9 mouse cellular contexts compared by ENCODE assay signal in the genomic region with DNA sequence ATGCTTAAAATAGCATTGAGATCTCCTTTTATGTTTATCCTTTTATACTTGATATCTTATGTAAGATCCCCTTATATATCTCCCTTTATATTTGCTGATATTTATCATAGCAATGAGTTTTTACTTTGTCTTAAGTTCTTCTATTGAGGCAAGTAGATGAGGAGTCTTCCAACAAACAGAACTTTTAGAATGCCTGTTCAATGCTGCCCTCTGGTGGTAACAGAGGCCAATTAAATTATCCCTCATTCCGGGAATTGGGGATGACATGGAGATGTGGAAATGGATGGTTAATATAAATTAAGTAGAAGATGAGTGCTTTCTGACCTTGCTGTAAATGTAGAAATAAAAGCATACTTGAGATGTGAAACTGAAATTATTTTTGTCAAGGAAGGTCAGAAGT.
DNase-seq lines count a peak whose midpoint lies in the region; ATAC-seq and TF ChIP-seq lines count a peak whose summit lies in the region.
"Had no signal": no experiment of that assay in that cellular context is flagged by ENCODE, and none has a peak within 500 bp of the region (broad histone marks: within the 10 kb centered on the region; RNA-seq: fewer than 3 reads in every experiment).

No protein-coding gene starts in this region.

- no peak overlapping the region for H3K9ac ChIP-seq in kidney, postnatal 0 days (ENCODE audit: low read depth, low read length)
- H3K9ac ChIP-seq in kidney, embryonic 16.5 days (replicated peaks; ENCODE audit: low read length) = no peak overlapping the region
- H3K9ac ChIP-seq: limb, embryonic 13.5 days had no signal

- H3K9me3 ChIP-seq in kidney, postnatal 0 days (replicated peaks; ENCODE audit: low read length) = no peaks in the 10 kb centered on the region
- H3K9me3 ChIP-seq in kidney, embryonic 16.5 days (ENCODE audit: low read length) = no peaks in the 10 kb centered on the region
- H3K9me3 ChIP-seq: limb, embryonic 13.5 days had no signal

- H3K36me3 ChIP-seq in kidney, postnatal 0 days (ENCODE audit: insufficient read depth, low read length) = peaks cover 17% of the 10 kb centered on the region; the same call in 1 of the 2 replicates
- H3K36me3 ChIP-seq in kidney, embryonic 16.5 days (ENCODE audit: insufficient read depth, low read length) = peaks cover 14% of the 10 kb centered on the region

- WGBS in kidney, postnatal 0 days = 10% methylated on average over 1 of the region's 1 CpGs
- WGBS in kidney, embryonic 16.5 days = 7% methylated on average over 1 of the region's 1 CpGs

- no peak overlapping the region for H3K4me3 ChIP-seq in kidney, postnatal 0 days (replicated peaks; ENCODE audit: low read depth, low read length)
- H3K4me3 ChIP-seq in kidney, embryonic 16.5 days (ENCODE audit: low read length) = no peak overlapping the region
- H3K4me3 ChIP-seq: limb, embryonic 13.5 days had no signal

- TF ChIP-seq CTCF in kidney, postnatal 0 days (IDR thresholded peaks at IDR 0.05; ENCODE audit: low read depth) = peak; percentile 92

- DNase-seq in kidney, postnatal 0 days (ENCODE audit: low spot score) = peak; percentile 83
- DNase-seq in A20 (ENCODE audit: low read depth, low spot score) = peak; percentile 48
- peak; percentile 75 to 82 for DNase-seq in cerebellum, postnatal 14 days
- DNase-seq in kidney, postnatal 14 days = peak; percentile 66
- peak; percentile 85 for DNase-seq in retina, embryonic 14.5 days (ENCODE audit: low spot score)
- DNase-seq in spleen, postnatal 4 days (ENCODE audit: low spot score in 2 of 2) = no peak

- H3K27me3 ChIP-seq in kidney, postnatal 0 days (ENCODE audit: insufficient read depth, low read length) = no peaks in the 10 kb centered on the region
- H3K27me3 ChIP-seq in kidney, embryonic 16.5 days (ENCODE audit: insufficient read depth, low read length) = no peaks in the 10 kb centered on the region
- H3K27me3 ChIP-seq: limb, embryonic 13.5 days had no signal

- H3K27ac ChIP-seq in kidney, postnatal 0 days = no peak overlapping the region
- H3K27ac ChIP-seq in kidney, embryonic 16.5 days (ENCODE audit: low read length) = no peak overlapping the region

- ATAC-seq in kidney, postnatal 0 days (replicated peaks; ENCODE audit: low FRiP score, low read depth) = no peak
- ATAC-seq in kidney, embryonic 16.5 days (ENCODE audit: low FRiP score, low TSS enrichment) = no peak
- ATAC-seq in CD4-positive, CD25-positive, alpha-beta regulatory T cell, adult 4 months = peak; percentile 31

- H3K4me2 ChIP-seq in kidney, postnatal 0 days (ENCODE audit: low read length) = no peak overlapping the region
- H3K4me2 ChIP-seq in kidney, embryonic 16.5 days (replicated peaks; ENCODE audit: low read depth, low read length) = no peak overlapping the region
- H3K4me2 ChIP-seq: limb, embryonic 13.5 days had no signal

- 0 out of 2 replicates have a peak, but pooled peaks cover 2% of the 10 kb centered on the region for H3K4me1 ChIP-seq in kidney, postnatal 0 days (replicated peaks; ENCODE audit: insufficient read depth, low read length)
- H3K4me1 ChIP-seq in kidney, embryonic 16.5 days (ENCODE audit: insufficient read depth, low read length) = no peaks in the 10 kb centered on the region

Comparison
In these comparisons a context has a peak if more than half of its experiments do, and no peak if none do; other contexts are left out.
1. DNase-seq: peak in kidney, postnatal 0 days (single experiment), A20 (single experiment), cerebellum, postnatal 14 days (2 of 2), kidney, postnatal 14 days (single experiment) and retina, embryonic 14.5 days (single experiment); none in spleen, postnatal 4 days (0 of 2).